Mouse (Mus musculus) heart, adult 2 months (tissue): ENCODE measurements around the gene Zfp771.

ENCODE experiments used
- CTCF ChIP-seq: fragments of 200-600 bp; IDR thresholded peaks from 2 replicates; pipeline ENCODE4 v1.8.1; 2022; ENCODE audit warnings: antibody characterized with exemption, mild to moderate bottlenecking, moderate library complexity
- EP300 ChIP-seq: fragments of 200-500 bp; IDR thresholded peaks from 2 replicates; pipeline ENCODE4 v1.6.1; 2011; ENCODE audit warnings: low read depth, low read length, control low read depth; ENCODE audit not compliant: insufficient read depth
- POLR2A ChIP-seq: fragments of 200-500 bp; IDR thresholded peaks from 2 replicates; pipeline ENCODE4 v1.6.1; 2011; ENCODE audit warnings: mild to moderate bottlenecking, low read depth, low read length, control low read depth; ENCODE audit not compliant: insufficient read depth

DNA sequence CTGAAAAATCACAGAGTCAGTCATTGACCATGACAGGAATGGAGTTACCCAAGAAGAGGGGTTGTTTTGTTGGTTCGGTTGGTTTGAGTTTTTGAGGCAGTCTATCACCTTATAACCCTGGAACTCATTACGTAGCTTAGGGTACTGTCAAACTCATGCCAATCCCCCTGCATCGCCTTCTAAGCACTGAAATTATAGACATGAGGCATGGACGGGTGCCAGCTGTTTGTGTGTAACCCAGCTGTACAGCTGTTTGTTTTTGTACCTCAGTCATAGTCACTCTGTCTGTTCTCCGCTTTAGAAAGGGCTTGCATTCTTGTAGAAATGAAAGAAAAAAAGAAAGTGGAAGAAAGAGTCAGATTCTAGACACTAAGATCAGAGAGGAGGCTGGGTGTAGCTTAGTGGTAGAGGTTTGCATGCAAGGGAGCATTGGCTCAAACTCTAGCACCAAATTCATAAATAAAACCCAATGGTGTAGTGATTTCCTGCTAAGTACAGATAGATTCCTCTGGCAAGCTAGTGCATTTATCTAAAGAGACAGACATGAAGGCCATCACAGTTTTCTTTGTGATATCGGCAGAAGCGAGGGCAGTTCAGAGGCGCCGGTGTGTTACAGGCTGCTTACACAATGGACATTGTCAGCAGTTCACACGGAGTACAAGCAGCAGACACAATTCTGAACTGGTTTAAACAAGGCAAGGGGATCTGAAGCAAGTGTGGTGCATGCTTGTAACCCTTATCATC, 18.3 kb downstream of the Zfp771 start:
- TF ChIP-seq EP300: no peak
- TF ChIP-seq CTCF: no peak
- TF ChIP-seq POLR2A: no peak
